Mouse (Mus musculus) fat pad, adult 2 months (tissue): ENCODE results near the gene Asgr1.
"Not testable (repeated sequence)": the region's sequence is repeated elsewhere in the genome, so short reads cannot be mapped to it uniquely, and the experiment has no call there.

ENCODE experiments used
- DNase-seq: peaks from one replicate; pipeline ENCODE4 v3.0.0-alpha.2; 2011; ENCODE audit warnings: low read depth, low spot score; ENCODE audit errors: extremely low read depth

Asgr1 gene

GRCm38 (mm10) chr11:70066701-70067100 is 12.8 kb downstream of the Asgr1 start:
- no peak for DNase-seq

GRCm38 (mm10) chr11:70068245-70068644 is 14.4 kb downstream of the Asgr1 start:
- DNase-seq, result no peak

- DNase-seq, result peak; percentile 8
Observed at GRCm38 (mm10) chr11:70070057-70070456, 16.2 kb downstream of the Asgr1 start.

GRCm38 (mm10) chr11:70070603-70071002 is 16.7 kb downstream of the Asgr1 start:
- DNase-seq, result not testable (repeated sequence)

- peak; percentile 11 for DNase-seq
Observed at GRCm38 (mm10) chr11:70074379-70075071, 20.6 kb downstream of the Asgr1 start.

GRCm38 (mm10) chr11:70075581-70075980 is 21.7 kb downstream of the Asgr1 start:
- DNase-seq, result no peak

GRCm38 (mm10) chr11:70077441-70077840 is 23.6 kb downstream of the Asgr1 start:
- DNase-seq, result no peak

GRCm38 (mm10) chr11:70079175-70079574 is 25.3 kb downstream of the Asgr1 start:
- DNase-seq, result no peak

GRCm38 (mm10) chr11:70079928-70080327 is 26.0 kb downstream of the Asgr1 start:
- DNase-seq, result no peak

GRCm38 (mm10) chr11:70080803-70081590 is 27.1 kb downstream of the Asgr1 start:
- DNase-seq, result no peak

- DNase-seq, result no peak
Observed at GRCm38 (mm10) chr11:70084563-70084962, 30.7 kb downstream of the Asgr1 start.

- DNase-seq, result no peak
Observed at GRCm38 (mm10) chr11:70091986-70092783, 38.3 kb downstream of the Asgr1 start, which contains the start of gene Asgr2. Gene Asgr2 (plus strand): TSS chr11:70092644.

- DNase-seq, result no peak
Observed at GRCm38 (mm10) chr11:70097396-70097795, 43.5 kb downstream of the Asgr1 start.

GRCm38 (mm10) chr11:70099102-70099501 is 45.2 kb downstream of the Asgr1 start:
- no peak for DNase-seq

GRCm38 (mm10) chr11:70099809-70100208 is 45.9 kb downstream of the Asgr1 start:
- no peak for DNase-seq

- DNase-seq, result no peak
Observed at GRCm38 (mm10) chr11:70103701-70104315, 49.9 kb downstream of the Asgr1 start.

GRCm38 (mm10) chr11:70107085-70107484 is 53.2 kb downstream of the Asgr1 start:
- DNase-seq, result no peak
